Mouse (Mus musculus) heart, adult 8-10 months (tissue): ENCODE results near the gene Gm10644. TPM values are rescaled to one million over a fixed set of nuclear protein-coding genes. Genes with fewer than 3 reads are reported as not detected.

Experiments used
- DNase-seq: peaks from one replicate; pipeline ENCODE4 v3.0.0; 2022; ENCODE audit warnings: low spot score
- microRNA-seq: library from miRNA; unstranded; fragments of <30 nt; microRNA quantifications from one replicate; pipeline ENCODE4 v1.2.0, GENCODE M21; 2022
- total RNA-seq, 4 experiments: library from RNA; stranded (reverse); gene quantifications; 2 replicates each; pipeline ENCODE4 v1.2.4; 2022

Gm10644 gene
- total RNA-seq, 4 experiments from 2014 or later: 1.3 to 2.5 (median 1.9) TPM

DNA sequence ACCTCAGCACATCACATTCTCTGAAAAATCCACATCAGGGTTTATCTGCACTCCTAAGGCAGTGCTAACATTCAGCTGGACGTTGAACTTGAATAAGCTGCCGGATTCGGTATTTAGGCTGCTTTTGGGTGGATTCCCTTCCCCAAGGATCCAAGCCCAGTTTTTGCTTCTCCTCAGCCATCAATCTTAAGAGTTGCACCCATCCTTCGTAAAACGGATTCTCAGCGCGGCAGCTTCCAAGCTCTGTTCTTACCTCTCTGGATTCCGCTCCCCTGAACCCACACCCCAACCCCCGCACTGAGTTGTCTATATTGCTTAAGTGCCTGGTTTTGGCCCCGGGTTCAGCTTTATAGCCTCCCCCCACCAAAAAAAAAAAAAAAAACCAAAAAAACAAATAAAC lies 56.5 kb downstream of the Gm10644 start:
- no peak for DNase-seq

GRCm38 (mm10) chr8:83897211-83897610 lies 57.8 kb downstream of the Gm10644 start:
- DNase-seq: no peak

GRCm38 (mm10) chr8:83896461-83896860 lies 58.5 kb downstream of the Gm10644 start:
- DNase-seq: no peak

DNA sequence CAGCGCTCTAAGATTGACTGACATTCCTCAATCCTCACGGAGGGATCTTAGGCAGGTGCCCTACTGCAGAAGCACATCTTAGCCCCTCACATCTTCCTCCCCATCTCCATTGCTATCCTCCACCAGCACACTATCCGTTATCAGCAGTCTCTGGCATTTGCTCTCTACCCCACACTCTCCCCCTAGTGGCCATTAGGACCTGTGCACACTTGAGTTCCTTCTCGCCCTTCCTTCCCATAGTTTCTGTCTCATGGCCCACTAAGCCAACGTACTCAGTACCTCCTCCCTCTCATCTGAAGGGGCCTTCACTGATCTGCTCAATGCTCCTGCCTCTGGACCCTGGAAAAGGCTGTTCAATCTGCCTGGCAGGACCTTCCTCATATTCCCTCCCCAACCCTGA lies 59.1 kb downstream of the Gm10644 start:
- DNase-seq: peak; percentile 38

GRCm38 (mm10) chr8:83893915-83894314 lies 61.1 kb downstream of the Gm10644 start:
- peak; percentile 69 for DNase-seq

- no peak for DNase-seq
These were observed 62.9 kb downstream of the Gm10644 start for GRCm38 (mm10) chr8:83892061-83892460.

DNA sequence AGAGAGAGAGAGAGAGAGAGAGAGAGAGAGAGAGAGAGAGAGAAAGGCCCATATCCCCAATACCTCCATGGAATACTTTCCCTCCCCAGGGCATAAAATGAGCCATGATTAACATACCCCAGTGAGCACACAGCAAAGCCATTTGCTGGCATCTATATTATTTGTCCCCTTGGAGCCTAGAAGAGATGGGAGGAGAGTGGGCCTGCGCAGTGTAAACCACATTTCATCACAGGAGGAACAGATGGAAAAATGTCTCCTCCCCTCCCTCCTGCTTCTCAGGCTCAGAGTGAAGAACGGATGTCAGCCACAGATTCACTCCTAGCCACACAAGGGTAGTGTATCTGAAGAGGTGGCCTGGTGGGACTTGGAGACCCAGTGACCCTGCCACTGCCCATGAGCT lies 66.6 kb downstream of the Gm10644 start:
- DNase-seq: no peak

Small RNAs within 50 kb of the gene (microRNA-seq; reads per million reads assigned to microRNA genes)
- not detected for gene Gm44330
- gene Gm44450: not detected

Other genes with a start within 250 kb of the Gm10644 start
- gene Ddx39, start 240.0 kb downstream of the Gm10644 start, total RNA-seq: 10 to 100 TPM; 14.2 to 17.0 (median 15.4) TPM
- 10 to 100 TPM; 42.4 to 50.4 (median 43.5) TPM for gene Adgre5, start 213.9 kb downstream of the Gm10644 start, total RNA-seq
- 10 to 100 TPM; 10.8 to 17.6 (median 14.2) TPM for gene Adgrl1, start 55.1 kb downstream of the Gm10644 start, total RNA-seq
- 1 to 10 TPM in 3 of 4 experiments, under 1 TPM in 1; 0.81 to 2.4 (median 1.7) TPM for gene Asf1b, start 302 bp upstream of the Gm10644 start, total RNA-seq
- 100 to 1,000 TPM; 314 to 382 (median 360) TPM for gene Prkaca, start 17.8 kb upstream of the Gm10644 start, total RNA-seq
- gene Samd1, start 42.5 kb upstream of the Gm10644 start, total RNA-seq: 10 to 100 TPM; 26.4 to 28.5 (median 27.2) TPM
- gene 1700067K01Rik, start 46.3 kb upstream of the Gm10644 start, total RNA-seq: under 1 TPM in 3 of 4 experiments, not detected in 1; 0.25 to 0.50 (median 0.33) TPM
- gene 2210011C24Rik, start 57.0 kb upstream of the Gm10644 start, total RNA-seq: 1 to 10 TPM; 1.6 to 4.0 (median 3.2) TPM
- under 1 TPM; 0.11 to 0.41 (median 0.23) TPM for gene Palm3, start 66.3 kb upstream of the Gm10644 start, total RNA-seq
- gene Il27ra, start 87.4 kb upstream of the Gm10644 start, total RNA-seq: 1 to 10 TPM; 2.7 to 4.5 (median 3.1) TPM
- gene Rln3, start 89.8 kb upstream of the Gm10644 start, total RNA-seq: not detected
- 1 to 10 TPM; 4.6 to 7.5 (median 5.4) TPM for gene Gm10643, start 109.9 kb upstream of the Gm10644 start, total RNA-seq
- 10 to 100 TPM in 1 of 4 experiments, 1 to 10 TPM in 3; 6.7 to 10.0 (median 9.2) TPM for gene Rfx1, start 111.6 kb upstream of the Gm10644 start, total RNA-seq
- 1 to 10 TPM; 6.3 to 8.2 (median 8.0) TPM for gene Dcaf15, start 149.6 kb upstream of the Gm10644 start, total RNA-seq
- gene Podnl1, start 170.8 kb upstream of the Gm10644 start, total RNA-seq: under 1 TPM in 2 of 4 experiments, not detected in 2; 0.11 TPM
- 10 to 100 TPM; 10.9 to 14.6 (median 12.3) TPM for gene Cc2d1a, start 192.7 kb upstream of the Gm10644 start, total RNA-seq
- gene 4930432K21Rik, start 192.8 kb upstream of the Gm10644 start, total RNA-seq: 1 to 10 TPM in 1 of 4 experiments, under 1 TPM in 3; 0.17 to 1.2 (median 0.31) TPM
- gene Nanos3, start 230.0 kb upstream of the Gm10644 start, total RNA-seq: 1 to 10 TPM in 3 of 4 experiments, under 1 TPM in 1; 0.98 to 1.7 (median 1.5) TPM